Mouse (Mus musculus): ENCODE data around the gene Zc3hav1l.

GRCm38 (mm10) chr6:38264466-38264865 lies 34.6 kb downstream of the Zc3hav1l start:
- TF ChIP-seq POLR2A (IDR thresholded peaks at IDR 0.05; ENCODE audit: control insufficient read depth, low read depth, low read length) (no peak), CTCF (IDR thresholded peaks at IDR 0.05; ENCODE audit: control insufficient read depth, insufficient read depth, insufficient replicate concordance, low read depth, low read length) (no peak)

Data from testis, adult 2 months (tissue).